26 mouse cellular contexts compared by ENCODE assay signal in the genomic region with DNA sequence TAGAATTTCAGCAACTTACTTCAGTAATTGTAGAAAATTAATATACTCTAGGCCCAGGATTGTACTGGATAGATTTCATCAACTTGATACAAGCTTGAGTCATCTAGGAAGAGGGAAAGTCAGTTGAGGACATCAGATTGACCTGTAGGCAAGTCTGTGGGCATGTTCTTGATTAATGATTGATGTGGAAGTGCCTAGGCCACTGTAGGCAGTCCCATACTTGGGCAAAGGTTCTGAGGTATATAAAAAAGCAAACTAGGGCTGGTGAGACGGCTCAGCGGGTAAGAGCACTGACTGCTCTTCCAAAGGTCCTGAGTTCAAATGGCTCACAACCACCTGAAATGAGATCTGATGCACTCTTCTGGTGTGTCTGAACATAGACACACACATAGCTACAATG. TPM values are rescaled to one million over a fixed set of nuclear protein-coding genes. Genes with fewer than 3 reads are reported as not detected.
A peak's percentile ranks its signal among the peaks of the same experiment; 100 is the strongest.
DNase-seq lines count a peak whose midpoint lies in the region; ATAC-seq and TF ChIP-seq lines count a peak whose summit lies in the region.
"Had no signal": no experiment of that assay in that cellular context is flagged by ENCODE, and none has a peak within 500 bp of the region (broad histone marks: within the 10 kb centered on the region; RNA-seq: fewer than 3 reads in every experiment).

No protein-coding gene starts in this region.

- no peak for ATAC-seq in kidney, embryonic 15.5 days (replicated peaks; ENCODE audit: low FRiP score)
- peak; percentile 56; the same call in 1 of the 2 replicates for ATAC-seq in intestine, embryonic 15.5 days
- ATAC-seq in kidney, postnatal 0 days (replicated peaks; ENCODE audit: low FRiP score, low read depth), result peak; percentile 73; the same call in 1 of the 2 replicates
- ATAC-seq: forebrain, embryonic 15.5 days; lung, postnatal 0 days; midbrain, embryonic 16.5 days; Patski had no signal

- no peak for TF ChIP-seq POLR2A in small intestine, adult 2 months (IDR thresholded peaks at IDR 0.05; ENCODE audit: low read depth, low read length)

- H3K27ac ChIP-seq in kidney, embryonic 15.5 days, result no peak overlapping the region
- H3K27ac ChIP-seq in intestine, embryonic 15.5 days, result no peak overlapping the region
- H3K27ac ChIP-seq in kidney, postnatal 0 days, result no peak overlapping the region
- H3K27ac ChIP-seq in small intestine, adult 2 months (ENCODE audit: insufficient read depth, low read depth, low read length), result peak overlapping the region; percentile 49
- H3K27ac ChIP-seq: embryonic facial prominence, embryonic 10.5 days; forebrain, embryonic 15.5 days; heart, adult 2 months; hindbrain, embryonic 12.5 days; liver, embryonic 14.5 days; macrophage; midbrain, embryonic 10.5 days; neural tube, embryonic 13.5 days had no signal

- H3K4me1 ChIP-seq in kidney, embryonic 15.5 days, result no peaks in the 10 kb centered on the region
- H3K4me1 ChIP-seq in intestine, embryonic 15.5 days (replicated peaks), result no peaks in the 10 kb centered on the region
- no peaks in the 10 kb centered on the region for H3K4me1 ChIP-seq in kidney, postnatal 0 days (replicated peaks; ENCODE audit: insufficient read depth, low read length)
- peaks cover 6% of the 10 kb centered on the region; the same call in 1 of the 2 replicates for H3K4me1 ChIP-seq in small intestine, adult 2 months (ENCODE audit: control insufficient read depth, insufficient read depth, insufficient read length, low read length)
- H3K4me1 ChIP-seq: embryonic facial prominence, embryonic 10.5 days; forebrain, embryonic 15.5 days; hindbrain, embryonic 12.5 days; midbrain, embryonic 10.5 days; neural tube, embryonic 13.5 days had no signal

- peak; percentile 25 for DNase-seq in kidney, adult 18-20 months
- DNase-seq in kidney, postnatal 0 days (ENCODE audit: low spot score), result no peak
- no peak for DNase-seq in frontal cortex, postnatal 14 days (ENCODE audit: low spot score in 2 of 2)
- DNase-seq in gastrocnemius, postnatal 10 days, result no peak
- DNase-seq: adrenal gland, adult 2 months; cerebellum, adult 11-12 months; cerebellum, postnatal 10 days; gastrocnemius, postnatal 25 days; heart, adult 2 months; retina, postnatal 1 day; right cerebral cortex, postnatal 25 days; thymus, postnatal 36 days had no signal

- no peak overlapping the region for H3K9ac ChIP-seq in kidney, embryonic 15.5 days
- no peak overlapping the region for H3K9ac ChIP-seq in intestine, embryonic 15.5 days
- no peak overlapping the region for H3K9ac ChIP-seq in kidney, postnatal 0 days (ENCODE audit: low read depth, low read length)
- H3K9ac ChIP-seq: forebrain, embryonic 15.5 days; hindbrain, embryonic 12.5 days; liver, embryonic 14.5 days; neural tube, embryonic 13.5 days had no signal

- H3K36me3 ChIP-seq in kidney, embryonic 15.5 days, result no peaks in the 10 kb centered on the region
- H3K36me3 ChIP-seq in intestine, embryonic 15.5 days, result no peaks in the 10 kb centered on the region
- H3K36me3 ChIP-seq in kidney, postnatal 0 days (ENCODE audit: insufficient read depth, low read length), result no peaks in the 10 kb centered on the region
- no peaks in the 10 kb centered on the region for H3K36me3 ChIP-seq in small intestine, adult 2 months (ENCODE audit: control insufficient read depth, insufficient read depth, low read length)
- H3K36me3 ChIP-seq: embryonic facial prominence, embryonic 10.5 days; forebrain, embryonic 15.5 days; hindbrain, embryonic 12.5 days; midbrain, embryonic 10.5 days; neural tube, embryonic 13.5 days had no signal

- no peak overlapping the region for H3K4me3 ChIP-seq in kidney, embryonic 15.5 days (replicated peaks)
- no peak overlapping the region for H3K4me3 ChIP-seq in intestine, embryonic 15.5 days (replicated peaks)
- no peak overlapping the region for H3K4me3 ChIP-seq in kidney, postnatal 0 days (replicated peaks; ENCODE audit: low read depth, low read length)
- H3K4me3 ChIP-seq in small intestine, adult 2 months (ENCODE audit: low read depth, low read length), result no peak overlapping the region
- H3K4me3 ChIP-seq: embryonic facial prominence, embryonic 10.5 days; forebrain, embryonic 15.5 days; heart, adult 2 months; hindbrain, embryonic 12.5 days; midbrain, embryonic 10.5 days; myocyte; neural tube, embryonic 13.5 days had no signal

- H3K27me3 ChIP-seq in kidney, embryonic 15.5 days, result no peaks in the 10 kb centered on the region
- no peaks in the 10 kb centered on the region for H3K27me3 ChIP-seq in intestine, embryonic 15.5 days (replicated peaks)
- H3K27me3 ChIP-seq in kidney, postnatal 0 days (ENCODE audit: insufficient read depth, low read length), result no peaks in the 10 kb centered on the region
- no peaks in the 10 kb centered on the region for H3K27me3 ChIP-seq in small intestine, adult 2 months (ENCODE audit: control insufficient read depth, insufficient read depth, low read length)
- H3K27me3 ChIP-seq: forebrain, embryonic 15.5 days; hindbrain, embryonic 12.5 days; neural tube, embryonic 13.5 days; Patski had no signal

- no peak overlapping the region for H3K4me2 ChIP-seq in kidney, embryonic 15.5 days
- H3K4me2 ChIP-seq in intestine, embryonic 15.5 days (replicated peaks), result no peak overlapping the region
- H3K4me2 ChIP-seq in kidney, postnatal 0 days (ENCODE audit: low read length), result no peak overlapping the region
- H3K4me2 ChIP-seq: forebrain, embryonic 15.5 days; hindbrain, embryonic 12.5 days; neural tube, embryonic 13.5 days had no signal

- no peaks in the 10 kb centered on the region for H3K9me3 ChIP-seq in kidney, embryonic 15.5 days (replicated peaks)
- no peaks in the 10 kb centered on the region for H3K9me3 ChIP-seq in intestine, embryonic 15.5 days
- no peaks in the 10 kb centered on the region for H3K9me3 ChIP-seq in kidney, postnatal 0 days (replicated peaks; ENCODE audit: low read length)
- H3K9me3 ChIP-seq: embryonic facial prominence, embryonic 10.5 days; forebrain, embryonic 15.5 days; hindbrain, embryonic 12.5 days; midbrain, embryonic 10.5 days; neural tube, embryonic 13.5 days had no signal

- no peak for TF ChIP-seq CTCF in kidney, postnatal 0 days (IDR thresholded peaks at IDR 0.05; ENCODE audit: low read depth)
- no peak for TF ChIP-seq CTCF in small intestine, adult 2 months (IDR thresholded peaks at IDR 0.05; ENCODE audit: extremely low read depth, insufficient read length, insufficient replicate concordance, low read depth, low read length)

- WGBS in kidney, embryonic 15.5 days, result 81% methylated on average over 2 of the region's 2 CpGs
- 79% methylated on average over 2 of the region's 2 CpGs for WGBS in intestine, embryonic 15.5 days
- 73% methylated on average over 2 of the region's 2 CpGs for WGBS in kidney, postnatal 0 days
- 29% methylated on average over 2 of the region's 2 CpGs for WGBS in small intestine, adult 2 months

RNA-seq across cellular contexts. Expression of a gene that starts 12.7 kb away (rescaled TPM):
- 166 and 169 TPM in 2 replicates for polyA plus RNA-seq in kidney, embryonic 15.5 days (2015; fragmentation: Nextera tagmentation; extraction: Ambion mirVana)
- 144 and 158 TPM in 2 replicates for polyA plus RNA-seq in intestine, embryonic 15.5 days (2015; fragmentation: Nextera tagmentation; extraction: Ambion mirVana)
- polyA plus RNA-seq in kidney, postnatal 0 days (2015; fragmentation: Nextera tagmentation; extraction: Ambion mirVana), result 143 and 155 TPM in 2 replicates
- 5.4 and 10.3 TPM in 2 replicates for polyA plus RNA-seq in small intestine, adult 2 months (2012; rRNA removed)
- 100 to 1,000 TPM; 168 to 183 TPM for total RNA-seq in gastrocnemius, postnatal 10 days (2021)

Comparison
In these comparisons a context has a peak if more than half of its experiments do, and no peak if none do; other contexts are left out.
1. RNA of a gene that starts 12.7 kb away (polyA plus RNA-seq): 166 to 169 TPM in kidney, embryonic 15.5 days, 144 to 158 TPM in intestine, embryonic 15.5 days and 143 to 155 TPM in kidney, postnatal 0 days; 5.4 to 10.3 TPM in small intestine, adult 2 months; every median in the first group is over 10 times any median in the second.